Comparison of ENCODE assay signal across 8 mouse cellular contexts in genomic region chr6:38131801-38132231, GRCm38 (mm10). TPM values are rescaled to one million over a fixed set of nuclear protein-coding genes. Genes with fewer than 3 reads are reported as not detected.
DNase-seq lines count a peak whose midpoint lies in the region; ATAC-seq lines count a peak whose summit lies in the region.
"Had no signal": no experiment of that assay in that cellular context is flagged by ENCODE, and none has a peak within 500 bp of the region (broad histone marks: within the 10 kb centered on the region; RNA-seq: fewer than 3 reads in every experiment).

No protein-coding gene starts in this region.

- no peak overlapping the region for H3K4me2 ChIP-seq in heart, embryonic 16.5 days (ENCODE audit: low read depth, low read length)
- H3K4me2 ChIP-seq: midbrain, embryonic 12.5 days had no signal

- H3K27ac ChIP-seq in heart, embryonic 16.5 days (ENCODE audit: low read length) = peak overlapping the region; percentile 66
- H3K27ac ChIP-seq: midbrain, embryonic 12.5 days had no signal

- peak; percentile 69 for ATAC-seq in heart, embryonic 16.5 days (replicated peaks; ENCODE audit: extremely low read depth, insufficient read depth, low FRiP score)
- ATAC-seq in erythroid progenitor cell, adult 5-6 weeks (replicated peaks; ENCODE audit: low FRiP score, poor library complexity, severe bottlenecking) = no peak

- peaks cover 3% of the 10 kb centered on the region for H3K9me3 ChIP-seq in heart, embryonic 16.5 days (replicated peaks; ENCODE audit: control insufficient read depth, low read length)
- H3K9me3 ChIP-seq: midbrain, embryonic 12.5 days had no signal

- peaks cover 4% of the 10 kb centered on the region; the same call in 1 of the 2 replicates for H3K4me1 ChIP-seq in heart, embryonic 16.5 days (ENCODE audit: control insufficient read depth, insufficient read depth, low read length)
- H3K4me1 ChIP-seq: midbrain, embryonic 12.5 days had no signal

- WGBS in heart, embryonic 16.5 days = 49% methylated on average over 4 of the region's 4 CpGs

- no peaks in the 10 kb centered on the region for H3K27me3 ChIP-seq in heart, embryonic 16.5 days (ENCODE audit: control insufficient read depth, insufficient read depth, low read length)
- H3K27me3 ChIP-seq: midbrain, embryonic 12.5 days had no signal

- peaks cover 6% of the 10 kb centered on the region; the same call in 1 of the 2 replicates for H3K36me3 ChIP-seq in heart, embryonic 16.5 days (ENCODE audit: control insufficient read depth, insufficient read depth)

- peak; percentile 65 to 74 for DNase-seq in right cerebral cortex, postnatal 10 days (ENCODE audit: low spot score in 2 of 2)
- no peak for DNase-seq in right cerebral cortex, adult 18-20 months
- DNase-seq in cerebellum, adult 9-10 months = peak; percentile 61
- peak; percentile 52 for DNase-seq in skeletal muscle tissue, adult 2 months (ENCODE audit: low read depth, low spot score)
- no peak for DNase-seq in frontal cortex, postnatal 25 days (ENCODE audit: low spot score in 2 of 2)

- H3K4me3 ChIP-seq in heart, embryonic 16.5 days (ENCODE audit: low read length) = no peak overlapping the region
- H3K4me3 ChIP-seq: midbrain, embryonic 12.5 days had no signal

- no peak overlapping the region for H3K9ac ChIP-seq in heart, embryonic 16.5 days (ENCODE audit: low read length)
- H3K9ac ChIP-seq: midbrain, embryonic 12.5 days had no signal

RNA-seq across cellular contexts. Expression of gene Atp6v0a4, which starts 7.4 kb away (rescaled TPM):
- polyA plus RNA-seq in heart, embryonic 16.5 days (2015; fragmentation: Nextera tagmentation; extraction: Ambion mirVana) = 1.5 and 1.6 TPM in 2 replicates
- total RNA-seq in erythroid progenitor cell, adult 5-6 weeks (2015; ENCODE audit: low replicate concordance) = not detected in 2 replicates
- not detected in 2 replicates for total RNA-seq in erythroid progenitor cell, adult 5-6 weeks (2017; ENCODE audit: low replicate concordance)
- polyA plus RNA-seq: midbrain, embryonic 12.5 days had no signal

RNA-seq across cellular contexts. Expression of gene Tmem213, which starts 22.8 kb away (rescaled TPM):
- 1.0 and 12.2 TPM in 2 replicates for polyA plus RNA-seq in heart, embryonic 16.5 days (2015; fragmentation: Nextera tagmentation; extraction: Ambion mirVana)
- total RNA-seq in erythroid progenitor cell, adult 5-6 weeks (2015; ENCODE audit: low replicate concordance) = not detected in 2 replicates
- not detected in 2 replicates for total RNA-seq in erythroid progenitor cell, adult 5-6 weeks (2017; ENCODE audit: low replicate concordance)
- polyA plus RNA-seq: midbrain, embryonic 12.5 days had no signal

Comparison
In these comparisons a context has a peak if more than half of its experiments do, and no peak if none do; other contexts are left out.
1. DNase-seq: peak in right cerebral cortex, postnatal 10 days (2 of 2), cerebellum, adult 9-10 months (single experiment) and skeletal muscle tissue, adult 2 months (single experiment); none in right cerebral cortex, adult 18-20 months (single experiment) and frontal cortex, postnatal 25 days (0 of 2).